Mouse (Mus musculus) embryonic fibroblast, embryonic 13.5 days (primary cell): Measurements from ENCODE around the gene Hdac7.

Source experiments
- CTCF ChIP-seq: IDR thresholded peaks from 2 replicates; pipeline ENCODE4 v1.5.1; 2011; ENCODE audit warnings: mild to moderate bottlenecking, control low read depth, low read length, moderate library complexity, borderline replicate concordance; ENCODE audit not compliant: insufficient read depth
- POLR2A ChIP-seq: IDR thresholded peaks from 2 replicates; pipeline ENCODE4 v1.6.1; 2011; ENCODE audit warnings: low read depth, mild to moderate bottlenecking, control low read depth, low read length, moderate library complexity

GRCm38 (mm10) chr15:97807867-97808266 lies 36.4 kb downstream of the Hdac7 start:
- TF ChIP-seq CTCF (no peak), POLR2A (no peak)
